Mouse (Mus musculus): Measurements from ENCODE around the gene Tdrd7. TPM values are rescaled to one million over a fixed set of nuclear protein-coding genes. Genes with fewer than 3 reads are reported as not detected.

Tdrd7 gene
- polyA plus RNA-seq, 1 experiment from 2014 or later, result 15.0 TPM

DNA sequence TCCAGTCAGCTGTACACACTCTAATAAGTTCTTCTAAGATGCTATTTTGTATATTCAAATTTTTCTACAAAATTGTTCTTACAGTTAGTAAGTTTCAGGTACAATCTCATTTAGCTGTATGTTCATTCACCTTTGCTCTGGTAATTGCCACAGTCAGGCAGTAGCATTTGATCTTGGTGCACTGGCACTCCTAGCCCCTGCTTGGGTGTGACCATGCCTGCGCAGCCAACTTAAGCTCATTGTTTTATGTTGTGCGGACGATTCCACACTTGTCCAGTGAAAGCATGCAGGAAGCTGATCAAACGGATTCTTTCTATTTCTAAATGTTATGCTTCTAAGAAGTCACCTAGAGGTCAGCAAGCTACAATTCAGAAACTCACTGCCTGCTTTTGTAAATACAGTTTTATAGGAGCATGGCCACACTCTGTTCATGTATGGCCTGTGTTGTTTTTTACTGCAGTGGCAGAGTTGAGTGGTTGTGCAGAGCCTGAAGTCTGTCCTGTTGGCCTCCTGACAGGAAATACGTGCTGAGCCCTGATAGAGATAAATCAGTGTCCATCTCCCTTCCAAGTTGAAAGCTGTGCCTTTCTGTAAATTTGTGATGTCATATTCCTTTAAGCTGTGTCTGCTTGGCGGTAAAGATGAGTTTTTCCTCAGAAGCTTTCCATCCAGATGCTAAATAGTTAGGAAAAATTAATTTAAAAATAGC lies 25.4 kb downstream of the Tdrd7 start:
- H3K27ac ChIP-seq (ENCODE audit: low read depth, low read length), result no peak overlapping the region
- ATAC-seq, result no peak
- H3K4me2 ChIP-seq (ENCODE audit: low read length), result no peak overlapping the region
- no peaks in the 10 kb centered on the region for H3K36me3 ChIP-seq (ENCODE audit: control insufficient read depth, insufficient read depth, low read length)
- H3K4me3 ChIP-seq (ENCODE audit: low read depth, low read length), result no peak overlapping the region
- no peaks in the 10 kb centered on the region for H3K27me3 ChIP-seq (replicated peaks; ENCODE audit: control insufficient read depth, insufficient read depth, low read length)
- H3K9ac ChIP-seq (ENCODE audit: low read length), result no peak overlapping the region
- H3K4me1 ChIP-seq (ENCODE audit: control insufficient read depth, insufficient read depth, low read length), result no peaks in the 10 kb centered on the region
- WGBS, result 82% methylated on average over 6 of the region's 6 CpGs
- no peak for DNase-seq (ENCODE audit: low spot score)
- H3K9me3 ChIP-seq (replicated peaks; ENCODE audit: control insufficient read depth, low read length), result no peaks in the 10 kb centered on the region

DNA sequence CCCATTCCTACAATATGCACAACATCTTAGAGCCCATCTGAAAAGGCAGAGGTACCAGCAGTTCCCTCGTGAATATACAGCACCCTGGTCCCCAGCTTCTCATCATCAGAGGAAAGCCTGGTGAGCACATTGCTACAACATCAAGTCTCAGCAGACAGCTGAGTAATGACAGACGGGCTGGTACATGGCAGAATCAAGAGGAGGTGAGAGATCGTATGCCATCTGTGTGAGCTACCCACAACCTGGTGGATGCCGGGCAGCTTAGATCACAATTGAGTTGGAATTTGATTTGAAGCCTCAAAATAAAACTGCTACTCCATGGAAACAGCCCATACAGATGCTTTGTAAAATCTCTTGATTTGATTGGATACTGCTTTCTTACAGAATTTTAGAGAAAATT lies 33.4 kb downstream of the Tdrd7 start:
- Histone ChIP-seq H3K4me1 (ENCODE audit: control insufficient read depth, insufficient read depth, low read length) (no peaks in the 10 kb centered on the region), H3K9ac (ENCODE audit: low read length) (no peak overlapping the region), H3K27ac (ENCODE audit: low read depth, low read length) (no peak overlapping the region), H3K9me3 (replicated peaks; ENCODE audit: control insufficient read depth, low read length) (no peaks in the 10 kb centered on the region), H3K36me3 (ENCODE audit: control insufficient read depth, insufficient read depth, low read length) (no peaks in the 10 kb centered on the region), H3K27me3 (replicated peaks; ENCODE audit: control insufficient read depth, insufficient read depth, low read length) (no peaks in the 10 kb centered on the region), H3K4me3 (ENCODE audit: low read depth, low read length) (no peak overlapping the region), H3K4me2 (ENCODE audit: low read length) (no peak overlapping the region)
- 81% methylated on average over 4 of the region's 4 CpGs for WGBS
- DNase-seq (ENCODE audit: low spot score), result no peak
- ATAC-seq, result no peak

DNA sequence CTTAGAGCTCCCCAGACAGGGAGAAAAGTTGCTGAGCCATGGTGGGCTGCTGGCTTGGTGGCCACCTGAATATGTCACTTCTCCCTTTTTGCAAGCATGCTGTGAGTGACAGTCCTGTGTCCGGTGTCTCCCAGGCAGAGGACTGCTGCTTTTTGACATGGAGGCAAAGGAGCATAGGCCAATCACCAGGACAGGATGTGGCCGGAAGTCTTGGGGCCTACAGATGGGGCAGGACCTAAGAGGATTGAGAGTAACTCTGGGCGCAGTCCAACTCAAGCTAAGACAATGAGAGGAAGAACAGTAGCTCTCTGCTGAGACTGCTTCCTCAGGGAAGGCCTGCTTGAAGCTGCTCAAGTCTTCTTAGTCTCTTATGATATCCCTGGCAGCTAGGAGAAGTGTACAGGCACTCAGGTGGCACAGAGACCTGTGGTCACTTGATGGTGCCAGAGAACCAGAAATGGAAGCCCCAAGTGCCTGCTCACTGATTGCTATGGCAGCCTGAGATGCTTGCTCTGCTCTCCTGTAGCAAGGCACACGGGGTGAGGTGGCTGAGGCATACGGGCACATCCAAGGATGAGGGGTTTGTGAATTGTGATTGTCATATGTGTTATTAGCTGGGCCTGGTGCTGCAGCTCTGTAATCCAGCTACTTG lies 43.1 kb downstream of the Tdrd7 start:
- Histone ChIP-seq H3K4me1 (ENCODE audit: control insufficient read depth, insufficient read depth, low read length) (no peaks in the 10 kb centered on the region), H3K9me3 (replicated peaks; ENCODE audit: control insufficient read depth, low read length) (no peaks in the 10 kb centered on the region), H3K27me3 (replicated peaks; ENCODE audit: control insufficient read depth, insufficient read depth, low read length) (no peaks in the 10 kb centered on the region), H3K4me3 (ENCODE audit: low read depth, low read length) (no peak overlapping the region), H3K4me2 (ENCODE audit: low read length) (no peak overlapping the region), H3K27ac (ENCODE audit: low read depth, low read length) (no peak overlapping the region), H3K9ac (ENCODE audit: low read length) (no peak overlapping the region), H3K36me3 (ENCODE audit: control insufficient read depth, insufficient read depth, low read length) (peaks cover 9% of the 10 kb centered on the region; the same call in 1 of the 2 replicates)
- ATAC-seq (no peak), DNase-seq (ENCODE audit: low spot score) (no peak)
- WGBS, result 88% methylated on average over 5 of the region's 5 CpGs

DNA sequence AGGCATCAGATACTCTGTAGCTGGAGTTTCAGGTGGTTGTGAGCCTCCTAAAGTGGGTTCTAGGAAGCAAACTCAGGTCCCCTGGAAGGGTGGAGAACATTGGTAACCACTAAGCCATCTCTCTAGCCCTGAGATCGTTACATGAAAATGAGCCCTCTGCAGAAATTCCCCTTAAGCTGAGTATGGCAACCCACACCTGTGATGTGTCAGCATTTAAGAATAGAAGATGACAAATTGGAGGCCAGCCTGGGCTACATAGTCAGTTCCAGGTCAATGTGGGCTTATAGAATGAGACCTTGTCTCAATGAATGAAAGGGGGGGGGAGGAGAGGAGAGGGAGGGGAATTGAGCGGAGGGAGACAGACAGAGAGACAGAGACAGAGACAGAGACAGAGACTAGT lies 46.6 kb downstream of the Tdrd7 start:
- ATAC-seq (no peak), DNase-seq (ENCODE audit: low spot score) (no peak)
- Histone ChIP-seq H3K9me3 (replicated peaks; ENCODE audit: control insufficient read depth, low read length) (no peaks in the 10 kb centered on the region), H3K4me3 (ENCODE audit: low read depth, low read length) (no peak overlapping the region), H3K9ac (ENCODE audit: low read length) (no peak overlapping the region), H3K4me2 (ENCODE audit: low read length) (no peak overlapping the region), H3K27me3 (replicated peaks; ENCODE audit: control insufficient read depth, insufficient read depth, low read length) (no peaks in the 10 kb centered on the region), H3K4me1 (ENCODE audit: control insufficient read depth, insufficient read depth, low read length) (no peaks in the 10 kb centered on the region), H3K36me3 (ENCODE audit: control insufficient read depth, insufficient read depth, low read length) (no peaks in the 10 kb centered on the region), H3K27ac (ENCODE audit: low read depth, low read length) (no peak overlapping the region)
- WGBS, result 86% methylated on average over 2 of the region's 2 CpGs

DNA sequence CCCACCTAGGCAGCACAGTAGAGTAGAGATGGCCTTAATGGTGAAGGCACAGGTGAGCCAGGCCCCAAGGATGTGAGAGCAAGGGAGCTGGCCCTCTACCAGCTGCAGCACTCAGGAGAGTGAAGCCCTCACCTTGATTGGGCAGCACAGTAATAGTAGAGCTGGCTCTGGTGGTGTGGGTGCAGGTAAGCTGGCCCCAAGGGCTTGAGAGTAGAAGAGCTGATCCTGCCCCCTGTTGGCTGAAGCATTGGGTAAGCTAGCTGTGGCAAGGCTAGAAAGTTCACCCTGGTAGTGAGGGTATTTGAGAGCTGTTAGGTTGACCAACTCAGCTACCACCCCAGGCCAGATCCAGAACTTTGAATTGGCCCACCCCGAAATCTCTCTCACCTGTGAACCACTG lies 50.5 kb downstream of the Tdrd7 start:
- no peaks in the 10 kb centered on the region for H3K36me3 ChIP-seq (ENCODE audit: control insufficient read depth, insufficient read depth, low read length)
- no peaks in the 10 kb centered on the region for H3K9me3 ChIP-seq (replicated peaks; ENCODE audit: control insufficient read depth, low read length)
- H3K27me3 ChIP-seq (replicated peaks; ENCODE audit: control insufficient read depth, insufficient read depth, low read length), result no peaks in the 10 kb centered on the region
- DNase-seq (ENCODE audit: low spot score) (no peak), ATAC-seq (no peak)
- 92% methylated on average over 1 of the region's 1 CpGs for WGBS
- H3K4me1 ChIP-seq (ENCODE audit: control insufficient read depth, insufficient read depth, low read length), result no peaks in the 10 kb centered on the region
- H3K4me3 ChIP-seq (ENCODE audit: low read depth, low read length), result no peak overlapping the region
- H3K9ac ChIP-seq (ENCODE audit: low read length), result no peak overlapping the region
- H3K4me2 ChIP-seq (ENCODE audit: low read length), result no peak overlapping the region
- no peak overlapping the region for H3K27ac ChIP-seq (ENCODE audit: low read depth, low read length)

DNA sequence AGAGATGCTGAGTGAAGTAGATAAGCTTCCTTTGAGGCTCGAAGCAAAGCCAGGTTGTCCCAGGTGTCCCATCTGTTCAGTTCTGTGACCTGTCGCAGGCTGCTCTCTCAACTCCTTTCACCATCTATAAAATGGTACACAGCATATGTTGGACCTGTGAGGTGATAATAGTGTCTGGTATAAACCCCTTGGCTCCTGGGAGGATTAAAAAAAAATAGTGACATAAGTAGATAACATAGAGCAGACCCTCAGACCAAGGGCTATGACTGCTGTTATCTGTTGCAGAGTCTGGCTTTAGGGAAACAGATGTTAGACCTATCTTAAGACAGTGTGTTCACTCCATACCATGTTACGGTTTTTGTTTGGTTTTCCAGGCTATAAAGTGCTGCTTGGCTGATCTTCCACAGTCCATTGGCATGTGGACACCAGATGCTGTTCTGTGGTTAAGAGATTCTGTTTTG lies 57.9 kb downstream of the Tdrd7 start:
- H3K27me3 ChIP-seq (replicated peaks; ENCODE audit: control insufficient read depth, insufficient read depth, low read length), result no peaks in the 10 kb centered on the region
- ATAC-seq (no peak), DNase-seq (ENCODE audit: low spot score) (no peak)
- H3K27ac ChIP-seq (ENCODE audit: low read depth, low read length), result no peak overlapping the region
- H3K4me1 ChIP-seq (ENCODE audit: control insufficient read depth, insufficient read depth, low read length), result no peaks in the 10 kb centered on the region
- H3K4me3 ChIP-seq (ENCODE audit: low read depth, low read length), result no peak overlapping the region
- H3K9me3 ChIP-seq (replicated peaks; ENCODE audit: control insufficient read depth, low read length), result no peaks in the 10 kb centered on the region
- no peaks in the 10 kb centered on the region for H3K36me3 ChIP-seq (ENCODE audit: control insufficient read depth, insufficient read depth, low read length)
- WGBS, result 75% methylated on average over 3 of the region's 3 CpGs
- H3K9ac ChIP-seq (ENCODE audit: low read length), result no peak overlapping the region
- no peak overlapping the region for H3K4me2 ChIP-seq (ENCODE audit: low read length)

DNA sequence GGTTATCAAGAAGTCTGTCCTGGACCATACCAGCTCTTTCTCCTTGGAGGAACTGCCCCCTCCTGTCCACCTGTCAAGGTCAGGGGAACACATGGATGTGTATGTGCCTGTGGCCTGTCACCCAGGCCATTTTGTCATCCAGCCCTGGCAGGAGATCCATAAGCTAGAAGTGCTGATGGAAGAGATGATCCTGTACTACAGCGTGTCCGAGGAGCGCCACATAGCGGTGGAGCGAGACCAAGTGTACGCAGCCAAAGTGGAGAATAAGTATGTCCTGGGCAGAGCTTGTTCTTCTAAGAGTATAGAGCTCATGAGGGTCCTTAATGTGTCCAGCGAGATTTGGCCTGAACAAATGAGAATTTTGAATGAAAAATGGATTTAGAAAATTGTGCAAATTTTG lies 60.8 kb downstream of the Tdrd7 start:
- ATAC-seq (no peak), DNase-seq (ENCODE audit: low spot score) (peak; percentile 42)
- Histone ChIP-seq H3K27ac (ENCODE audit: low read depth, low read length) (no peak overlapping the region), H3K36me3 (ENCODE audit: control insufficient read depth, insufficient read depth, low read length) (no peaks in the 10 kb centered on the region), H3K9me3 (replicated peaks; ENCODE audit: control insufficient read depth, low read length) (no peaks in the 10 kb centered on the region), H3K9ac (ENCODE audit: low read length) (no peak overlapping the region), H3K4me2 (ENCODE audit: low read length) (no peak overlapping the region), H3K4me3 (ENCODE audit: low read depth, low read length) (no peak overlapping the region), H3K4me1 (ENCODE audit: control insufficient read depth, insufficient read depth, low read length) (no peaks in the 10 kb centered on the region), H3K27me3 (replicated peaks; ENCODE audit: control insufficient read depth, insufficient read depth, low read length) (no peaks in the 10 kb centered on the region)
- WGBS, result 62% methylated on average over 7 of the region's 7 CpGs

DNA sequence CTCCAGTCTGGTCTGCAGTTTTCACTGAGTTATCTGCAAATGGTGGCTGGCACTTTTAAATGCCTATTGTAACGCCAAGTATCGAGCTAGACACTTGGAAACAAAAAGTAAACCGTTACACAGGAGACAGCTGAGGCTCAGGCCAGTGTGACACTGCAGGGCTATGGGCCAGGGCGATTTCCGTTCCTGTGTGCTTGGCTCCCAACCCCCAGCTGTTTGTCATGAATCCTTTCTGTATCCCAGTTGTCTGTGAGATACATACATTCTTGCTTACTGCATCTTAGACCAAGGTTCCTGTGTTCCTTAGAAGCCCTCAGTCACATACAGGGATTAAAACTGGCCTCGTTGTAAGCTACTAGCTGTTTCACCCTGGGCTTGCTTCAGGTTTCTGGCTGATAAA lies 63.1 kb downstream of the Tdrd7 start:
- Histone ChIP-seq H3K27me3 (replicated peaks; ENCODE audit: control insufficient read depth, insufficient read depth, low read length) (no peaks in the 10 kb centered on the region), H3K9me3 (replicated peaks; ENCODE audit: control insufficient read depth, low read length) (no peaks in the 10 kb centered on the region), H3K27ac (ENCODE audit: low read depth, low read length) (no peak overlapping the region), H3K4me3 (ENCODE audit: low read depth, low read length) (no peak overlapping the region), H3K9ac (ENCODE audit: low read length) (no peak overlapping the region), H3K4me2 (ENCODE audit: low read length) (no peak overlapping the region), H3K36me3 (ENCODE audit: control insufficient read depth, insufficient read depth, low read length) (no peaks in the 10 kb centered on the region), H3K4me1 (ENCODE audit: control insufficient read depth, insufficient read depth, low read length) (no peaks in the 10 kb centered on the region)
- 63% methylated on average over 6 of the region's 6 CpGs for WGBS
- no peak for ATAC-seq
- no peak for DNase-seq (ENCODE audit: low spot score)

DNA sequence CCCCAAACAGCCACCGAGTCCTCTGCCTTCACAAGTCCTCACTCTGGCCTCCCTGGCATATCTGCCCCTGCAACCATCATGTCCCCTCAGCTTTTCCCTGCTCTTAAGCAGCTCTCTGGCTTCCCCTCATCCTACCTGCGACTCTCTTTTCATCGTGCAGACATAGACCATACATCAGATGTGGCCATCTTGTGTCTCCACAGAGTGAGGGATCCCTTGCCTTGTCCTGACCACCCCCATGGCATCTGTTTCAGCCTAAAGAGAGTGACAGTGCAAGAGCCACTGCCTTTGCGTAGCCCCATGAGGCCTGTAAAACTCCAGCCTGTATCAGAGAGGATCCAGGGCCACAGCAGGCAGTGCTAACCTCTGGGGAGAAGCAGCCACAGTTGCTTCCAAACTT lies 63.6 kb downstream of the Tdrd7 start:
- Histone ChIP-seq H3K9ac (ENCODE audit: low read length) (no peak overlapping the region), H3K27me3 (replicated peaks; ENCODE audit: control insufficient read depth, insufficient read depth, low read length) (no peaks in the 10 kb centered on the region), H3K9me3 (replicated peaks; ENCODE audit: control insufficient read depth, low read length) (no peaks in the 10 kb centered on the region), H3K4me2 (ENCODE audit: low read length) (no peak overlapping the region), H3K4me3 (ENCODE audit: low read depth, low read length) (no peak overlapping the region), H3K27ac (ENCODE audit: low read depth, low read length) (no peak overlapping the region), H3K36me3 (ENCODE audit: control insufficient read depth, insufficient read depth, low read length) (no peaks in the 10 kb centered on the region), H3K4me1 (ENCODE audit: control insufficient read depth, insufficient read depth, low read length) (no peaks in the 10 kb centered on the region)
- DNase-seq (ENCODE audit: low spot score) (no peak), ATAC-seq (no peak)
- 92% methylated on average over 4 of the region's 4 CpGs for WGBS

All from forebrain, embryonic 14.5 days (tissue).